Mouse (Mus musculus) heart, embryonic 15.5 days (tissue): ENCODE data around the gene Fkbp2. TPM values are rescaled to one million over a fixed set of nuclear protein-coding genes. Genes with fewer than 3 reads are reported as not detected.

Experiments used
- ATAC-seq: fragments of 200-750 bp; cut with Nextera tagmentation; replicated peaks from 2 replicates; pipeline ENCODE4 v1.8.0; 2017; ENCODE audit warnings: low read depth, moderate TSS enrichment; ENCODE audit not compliant: insufficient number of reproducible peaks, insufficient read depth, low FRiP score
- H3K27ac ChIP-seq: fragments of 300-500 bp; sonication (generic); 2 replicates; pipeline ENCODE4 v1.5.1; 2015; ENCODE audit warnings: mild to moderate bottlenecking, inconsistent platforms
- H3K27me3 ChIP-seq: fragments of 300-500 bp; sonication (generic); 2 replicates; pipeline ENCODE4 v1.6.1; 2015; ENCODE audit warnings: inconsistent platforms
- H3K36me3 ChIP-seq: fragments of 300-500 bp; sonication (generic); 2 replicates; pipeline ENCODE4 v1.6.1; 2015; ENCODE audit warnings: mild to moderate bottlenecking, inconsistent platforms
- H3K4me1 ChIP-seq: fragments of 300-500 bp; sonication (generic); replicated peaks from 2 replicates; pipeline ENCODE4 v1.6.1; 2015; ENCODE audit warnings: inconsistent platforms
- H3K4me2 ChIP-seq: fragments of 300-500 bp; sonication (generic); 2 replicates; pipeline ENCODE4 v1.6.1; 2015; ENCODE audit warnings: inconsistent platforms, mild to moderate bottlenecking, moderate library complexity
- H3K4me3 ChIP-seq: fragments of 300-500 bp; sonication (generic); 2 replicates; pipeline ENCODE4 v1.5.1; 2015; ENCODE audit warnings: mild to moderate bottlenecking, inconsistent platforms
- H3K9ac ChIP-seq: fragments of 300-500 bp; sonication (generic); 2 replicates; pipeline ENCODE4 v1.6.1; 2015; ENCODE audit warnings: mild to moderate bottlenecking, inconsistent platforms
- H3K9me3 ChIP-seq: fragments of 300-500 bp; sonication (generic); replicated peaks from 2 replicates; pipeline ENCODE4 v1.6.1; 2016; ENCODE audit warnings: inconsistent platforms
- WGBS: fragments of 180-500 bp; shearing (Covaris S2); methylation state at CpG from one replicate; pipeline ENCODE4 v1.1.7; 2015; ENCODE audit warnings: mixed read lengths; 5-methylcytosine and 5-hydroxymethylcytosine counted together
- polyA plus RNA-seq: library from polyadenylated mRNA; unstranded; fragments of >200 nt; fragmentation: Nextera tagmentation; extraction: Ambion mirVana; gene quantifications from 2 replicates; pipeline ENCODE4 v1.2.1, GENCODE M21; 2015

Gene Fkbp2
- polyA plus RNA-seq, 1 experiment from 2014 or later = 77.0 TPM

- WGBS = 23% methylated on average over 3 of the region's 3 CpGs
- Histone ChIP-seq H3K9me3 (no peaks in the 10 kb centered on the region), H3K4me2 (no peak overlapping the region), H3K4me3 (no peak overlapping the region), H3K27ac (no peak overlapping the region), H3K4me1 (peaks cover 30% of the 10 kb centered on the region), H3K27me3 (peaks cover 51% of the 10 kb centered on the region), H3K9ac (no peak overlapping the region), H3K36me3 (no peaks in the 10 kb centered on the region)
- ATAC-seq = no peak
Measured at GRCm38 (mm10) chr19:6936299-6936698, 44.0 kb downstream of the Fkbp2 start.

GRCm38 (mm10) chr19:6934195-6934977, 45.9 kb downstream of the Fkbp2 start, which contains the start of gene Kcnk4:
Gene Kcnk4 (minus strand): TSS chr19:6934515.
- peak within 1 kb of the TSS; percentile 78 for H3K4me2 ChIP-seq
- H3K4me3 ChIP-seq = peak within 1 kb of the TSS; percentile 49
- no peak within 1 kb of the TSS for H3K27ac ChIP-seq
- no peaks in the 10 kb centered on the region for H3K36me3 ChIP-seq
- H3K9me3 ChIP-seq = no peaks in the 10 kb centered on the region
- ATAC-seq = no peak
- peaks cover 14% of the 10 kb centered on the region for H3K4me1 ChIP-seq
- WGBS = 11% methylated on average over 23 of the region's 23 CpGs
- peak within 1 kb of the TSS; percentile 45 for H3K9ac ChIP-seq
- H3K27me3 ChIP-seq = peaks cover 65% of the 10 kb centered on the region

GRCm38 (mm10) chr19:6933436-6934194, 46.7 kb downstream of the Fkbp2 start:
- Histone ChIP-seq H3K9ac (peak overlapping the region; percentile 45), H3K9me3 (no peaks in the 10 kb centered on the region), H3K36me3 (no peaks in the 10 kb centered on the region), H3K27me3 (peaks cover 73% of the 10 kb centered on the region), H3K4me1 (peaks cover 14% of the 10 kb centered on the region), H3K4me2 (peak overlapping the region; percentile 78), H3K27ac (no peak overlapping the region), H3K4me3 (peak overlapping the region; percentile 49)
- peak; percentile 48 for ATAC-seq
- WGBS = 3% methylated on average over 58 of the region's 58 CpGs

GRCm38 (mm10) chr19:6933102-6933435, 47.2 kb downstream of the Fkbp2 start:
- Histone ChIP-seq H3K27me3 (peaks cover 78% of the 10 kb centered on the region), H3K9me3 (no peaks in the 10 kb centered on the region), H3K4me3 (peak overlapping the region; percentile 49), H3K4me1 (peaks cover 14% of the 10 kb centered on the region), H3K9ac (no peak overlapping the region), H3K27ac (no peak overlapping the region), H3K4me2 (peak overlapping the region; percentile 78), H3K36me3 (no peaks in the 10 kb centered on the region)
- 0 out of 2 replicates have a peak, but pooled peaks have one; percentile 9 for ATAC-seq
- 38% methylated on average over 4 of the region's 4 CpGs for WGBS

- no peak overlapping the region for H3K9ac ChIP-seq
- no peak for ATAC-seq
- H3K4me1 ChIP-seq = peaks cover 19% of the 10 kb centered on the region
- no peak overlapping the region for H3K27ac ChIP-seq
- H3K4me3 ChIP-seq = no peak overlapping the region
- no peak overlapping the region for H3K4me2 ChIP-seq
- no peaks in the 10 kb centered on the region for H3K36me3 ChIP-seq
- 45% methylated on average over 1 of the region's 1 CpGs for WGBS
- H3K27me3 ChIP-seq = peaks cover 89% of the 10 kb centered on the region
- H3K9me3 ChIP-seq = no peaks in the 10 kb centered on the region
Measured at GRCm38 (mm10) chr19:6932018-6932417, 48.3 kb downstream of the Fkbp2 start.

- no peak overlapping the region for H3K4me2 ChIP-seq
- H3K9me3 ChIP-seq = no peaks in the 10 kb centered on the region
- H3K4me3 ChIP-seq = no peak overlapping the region
- H3K27me3 ChIP-seq = peaks cover 94% of the 10 kb centered on the region
- no peak overlapping the region for H3K27ac ChIP-seq
- peaks cover 25% of the 10 kb centered on the region for H3K4me1 ChIP-seq
- no peak for ATAC-seq
- no peaks in the 10 kb centered on the region for H3K36me3 ChIP-seq
- H3K9ac ChIP-seq = no peak overlapping the region
- 4% methylated on average over 2 of the region's 2 CpGs for WGBS
Measured at GRCm38 (mm10) chr19:6931002-6931401, 49.3 kb downstream of the Fkbp2 start.

GRCm38 (mm10) chr19:6928080-6928479, 52.2 kb downstream of the Fkbp2 start:
- no peak overlapping the region for H3K9ac ChIP-seq
- no peak for ATAC-seq
- WGBS = 22% methylated on average over 9 of the region's 9 CpGs
- peaks cover 30% of the 10 kb centered on the region for H3K4me1 ChIP-seq
- H3K4me3 ChIP-seq = no peak overlapping the region
- H3K4me2 ChIP-seq = no peak overlapping the region
- H3K9me3 ChIP-seq = no peaks in the 10 kb centered on the region
- H3K27me3 ChIP-seq = peaks cover 89% of the 10 kb centered on the region
- no peaks in the 10 kb centered on the region for H3K36me3 ChIP-seq
- H3K27ac ChIP-seq = no peak overlapping the region

Other genes with a start within 250 kb of the Fkbp2 start
- gene Rps6ka4, start 139.9 kb downstream of the Fkbp2 start, polyA plus RNA-seq = 15.3 and 20.4 TPM in 2 replicates
- 0.68 and 1.3 TPM in 2 replicates for gene Ccdc88b, start 122.3 kb downstream of the Fkbp2 start, polyA plus RNA-seq
- 72.8 and 80.1 TPM in 2 replicates for gene Trmt112, start 70.8 kb downstream of the Fkbp2 start, polyA plus RNA-seq
- 302 and 344 TPM in 2 replicates for gene Prdx5, start 70.4 kb downstream of the Fkbp2 start, polyA plus RNA-seq
- 36.9 and 39.3 TPM in 2 replicates for gene Esrra, start 58.7 kb downstream of the Fkbp2 start, polyA plus RNA-seq
- 1.9 and 3.4 TPM in 2 replicates for gene Catsperz, start 55.1 kb downstream of the Fkbp2 start, polyA plus RNA-seq
- 0.14 and 1.1 TPM in 2 replicates for gene Kcnk4, start 46.0 kb downstream of the Fkbp2 start, polyA plus RNA-seq
- 55.6 and 58.1 TPM in 2 replicates for gene Bad, start 38.6 kb downstream of the Fkbp2 start, polyA plus RNA-seq
- 20.8 and 27.7 TPM in 2 replicates for gene Gpr137, start 38.0 kb downstream of the Fkbp2 start, polyA plus RNA-seq
- 136 and 138 TPM in 2 replicates for gene Ppp1r14b, start 5.5 kb downstream of the Fkbp2 start, polyA plus RNA-seq
- gene Plcb3, start 4.0 kb downstream of the Fkbp2 start, polyA plus RNA-seq = 16.4 and 25.3 TPM in 2 replicates
- 133 and 149 TPM in 2 replicates for gene Vegfb, start 7.2 kb upstream of the Fkbp2 start, polyA plus RNA-seq
- 37.9 and 39.1 TPM in 2 replicates for gene Dnajc4, start 12.1 kb upstream of the Fkbp2 start, polyA plus RNA-seq
- gene Nudt22, start 15.6 kb upstream of the Fkbp2 start, polyA plus RNA-seq = 29.9 TPM in 2 replicates
- 17.4 and 18.0 TPM in 2 replicates for gene Trpt1, start 15.6 kb upstream of the Fkbp2 start, polyA plus RNA-seq
- 6.5 and 18.3 TPM in 2 replicates for gene Fermt3, start 39.0 kb upstream of the Fkbp2 start, polyA plus RNA-seq
- 168 and 203 TPM in 2 replicates for gene Stip1, start 59.5 kb upstream of the Fkbp2 start, polyA plus RNA-seq
- 49.1 and 57.6 TPM in 2 replicates for gene Macrod1, start 76.3 kb upstream of the Fkbp2 start, polyA plus RNA-seq
- 1.3 and 2.5 TPM in 2 replicates for gene Flrt1, start 125.2 kb upstream of the Fkbp2 start, polyA plus RNA-seq
- gene Otub1, start 225.8 kb upstream of the Fkbp2 start, polyA plus RNA-seq = 122 and 135 TPM in 2 replicates
- gene Cox8a, start 237.1 kb upstream of the Fkbp2 start, polyA plus RNA-seq = 1,507 and 2,028 TPM in 2 replicates